Mouse (Mus musculus): ENCODE data around the gene Srrm2. TPM values are rescaled to one million over a fixed set of nuclear protein-coding genes. Genes with fewer than 3 reads are reported as not detected.

The Srrm2 gene
- 100 to 1,000 TPM; 855 to 927 TPM for total RNA-seq (2021)
- long read RNA-seq, experiment 1, partial matches to known transcripts: 8 of 22 reads
- long read RNA-seq, experiment 1, other reads (novel, unspliced or antisense): 11 of 22 reads
- long read RNA-seq, experiment 2, partial matches to known transcripts: 148 of 175 reads
- long read RNA-seq, experiment 2, other reads (novel, unspliced or antisense): 25 of 175 reads

GRCm38 (mm10) chr17:23790269-23791078, at the start of gene Srrm2:
Srrm2 (plus strand) TSS chr17:23790532.
- peak; percentile 37 to 52 for DNase-seq (ENCODE audit: low spot score in 2 of 2)

- DNase-seq (ENCODE audit: low spot score in 2 of 2): no peak
These were observed 49.7 kb upstream of the Srrm2 start, which contains the start of gene Paqr4 for GRCm38 (mm10) chr17:23740598-23741021. Paqr4 (minus strand) TSS chr17:23740867.

- DNase-seq (ENCODE audit: low spot score in 2 of 2): no peak
These were observed 48.7 kb upstream of the Srrm2 start for GRCm38 (mm10) chr17:23741359-23742209.

- DNase-seq (ENCODE audit: low spot score in 2 of 2): no peak
These were observed 48.0 kb upstream of the Srrm2 start for GRCm38 (mm10) chr17:23742210-23742793.

DNA sequence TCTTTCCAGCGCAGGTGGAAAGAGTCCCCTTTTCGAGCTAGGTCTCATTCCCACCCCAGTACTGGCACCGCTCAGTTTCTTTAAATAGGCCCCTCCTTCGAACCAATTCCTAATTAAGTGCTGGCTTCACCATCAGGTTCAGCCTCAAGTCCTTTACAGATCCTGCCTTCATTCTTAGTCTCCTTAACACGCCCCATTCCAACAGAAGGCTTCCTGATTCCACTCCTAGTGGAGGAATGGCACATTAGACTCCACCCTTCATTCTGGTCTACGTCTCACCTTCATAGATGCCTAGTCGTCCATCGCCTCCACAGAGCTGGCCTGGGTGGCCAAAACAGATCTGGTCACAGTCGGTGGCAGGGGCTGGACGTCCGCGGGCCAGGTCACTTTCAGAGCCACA, 47.4 kb upstream of the Srrm2 start:
- no peak for DNase-seq (ENCODE audit: low spot score in 2 of 2)

- no peak for DNase-seq (ENCODE audit: low spot score in 2 of 2)
These were observed 46.3 kb upstream of the Srrm2 start for GRCm38 (mm10) chr17:23744076-23744475.

DNA sequence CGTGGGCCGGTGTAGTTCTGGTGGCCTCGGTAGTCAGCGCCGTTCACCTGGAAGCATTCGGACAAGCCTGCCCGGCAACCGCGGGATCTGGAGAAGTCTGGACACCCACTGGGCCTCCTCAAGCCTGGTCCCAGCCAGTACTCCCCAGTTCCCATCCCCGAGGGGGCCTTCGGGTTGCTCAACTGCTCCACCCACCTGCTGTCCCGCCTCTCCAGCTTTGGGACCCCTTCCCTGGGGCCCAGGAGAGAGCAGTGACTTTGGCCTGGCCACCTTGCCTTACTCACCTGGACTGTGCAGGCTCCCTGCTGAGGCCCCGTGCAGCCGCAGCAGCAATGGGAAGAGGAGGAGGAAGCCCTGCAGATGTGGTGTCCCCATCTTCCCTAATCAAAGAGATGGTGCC, 45.7 kb upstream of the Srrm2 start:
- DNase-seq (ENCODE audit: low spot score in 2 of 2): no peak

DNA sequence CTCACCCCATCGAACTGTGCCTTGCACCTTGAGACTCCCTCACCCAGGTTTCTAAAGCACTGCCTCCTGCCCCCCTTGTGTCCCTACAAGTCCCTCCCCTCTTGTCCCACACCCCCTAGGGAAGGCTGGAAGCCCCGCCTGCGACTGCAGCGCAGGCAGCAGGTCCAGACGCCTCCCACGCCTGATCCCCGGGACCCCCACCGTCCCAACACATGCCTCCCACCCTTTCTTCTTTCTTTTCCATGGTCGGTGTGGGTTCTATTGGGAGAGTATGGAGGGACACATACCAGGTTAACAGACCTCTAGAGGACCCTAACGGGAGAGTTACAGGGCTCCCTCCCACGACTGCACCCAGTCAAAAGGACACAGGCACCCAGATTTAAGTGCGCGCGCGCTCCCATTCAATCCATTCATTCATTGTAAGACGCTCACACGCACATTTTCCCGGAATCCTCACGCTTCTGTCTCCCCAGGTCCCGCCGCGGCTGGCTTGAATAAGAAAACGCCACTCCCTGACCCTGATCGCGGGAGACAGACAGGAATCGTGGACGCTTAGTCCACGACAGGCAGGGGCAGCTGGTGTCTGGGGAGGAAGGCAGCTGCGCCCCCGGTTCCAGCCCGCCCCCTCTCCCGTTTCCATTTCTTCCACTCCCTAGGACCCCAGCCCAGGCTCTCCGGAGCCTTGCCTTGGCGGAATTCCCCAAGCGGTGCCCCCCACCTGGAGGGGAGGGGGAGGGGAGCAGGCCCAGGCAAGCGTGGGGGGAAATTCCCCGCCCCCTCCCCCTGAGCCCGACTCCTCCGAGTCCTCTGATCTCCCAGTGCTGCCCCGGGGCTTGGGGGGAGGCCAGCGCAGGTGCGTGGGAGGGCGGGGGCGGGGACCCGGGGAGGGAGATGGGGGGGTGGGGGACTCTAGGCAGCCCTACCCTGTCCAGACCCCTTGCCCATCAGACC, 44.8 kb upstream of the Srrm2 start, which contains the start of gene Kremen2:
TSS of gene Kremen2 (minus strand) at position 533 of the 951 bp plus-strand sequence.
- no peak for DNase-seq (ENCODE audit: low spot score in 2 of 2)

GRCm38 (mm10) chr17:23746311-23746710, 44.0 kb upstream of the Srrm2 start:
- no peak for DNase-seq (ENCODE audit: low spot score in 2 of 2)

DNA sequence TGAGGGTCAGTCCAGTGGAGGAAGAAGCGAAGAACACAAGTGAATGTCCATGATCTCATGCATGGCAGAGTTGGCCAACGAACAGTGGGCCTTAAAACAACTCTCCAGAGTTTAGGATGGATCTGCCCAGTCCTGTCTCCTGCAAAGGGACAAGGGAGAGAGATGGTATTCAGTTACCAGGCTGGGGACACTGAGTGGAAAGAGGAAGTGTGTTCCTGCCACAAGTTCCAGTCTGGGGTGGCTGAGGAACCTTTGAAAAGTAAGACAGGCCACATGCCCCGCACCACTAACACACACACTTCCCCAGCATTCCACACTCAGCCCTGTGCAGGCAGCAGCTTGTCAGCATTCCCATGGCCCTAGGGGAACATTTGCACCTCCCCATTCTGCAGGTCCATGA, 43.6 kb upstream of the Srrm2 start:
- DNase-seq (ENCODE audit: low spot score in 2 of 2): no peak

DNA sequence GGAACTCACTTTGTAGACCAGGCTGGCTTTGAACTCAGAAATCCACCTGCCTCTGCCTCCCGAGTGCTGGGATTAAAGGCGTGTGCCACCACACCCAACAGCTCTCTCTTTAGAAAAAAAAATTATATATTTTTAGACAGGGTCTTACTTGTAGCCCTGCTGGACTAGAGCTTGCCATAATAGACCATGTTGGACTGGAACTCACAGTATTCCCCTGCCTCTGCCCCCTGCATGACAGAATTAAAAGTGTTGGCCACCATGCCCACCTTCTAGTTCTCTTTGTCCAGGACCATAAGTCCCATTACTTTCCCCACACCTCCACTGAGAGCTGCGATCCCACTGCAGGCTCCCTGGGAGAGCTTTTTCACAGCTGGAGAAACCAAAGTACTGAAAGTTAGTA, 42.9 kb upstream of the Srrm2 start:
- no peak for DNase-seq (ENCODE audit: low spot score in 2 of 2)

DNA sequence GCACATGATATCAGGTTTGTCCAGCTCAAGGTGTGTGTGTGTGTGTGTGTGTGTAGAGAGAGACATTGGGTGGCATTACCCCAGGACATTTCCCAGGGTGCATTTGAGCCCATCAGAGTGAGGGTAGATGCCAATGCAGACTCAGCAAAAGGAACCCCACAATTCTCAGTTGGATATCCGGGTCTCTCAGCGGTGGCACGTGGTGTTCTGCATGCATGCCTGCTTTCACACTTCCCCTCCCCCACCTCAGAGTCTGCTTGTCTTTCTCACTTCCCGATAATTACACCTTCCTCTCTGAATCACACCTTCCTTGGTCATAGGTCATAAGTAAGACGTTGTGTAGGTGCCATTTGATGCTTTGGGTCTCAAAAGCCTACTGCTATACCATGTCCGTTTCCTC, 42.3 kb upstream of the Srrm2 start:
- no peak for DNase-seq (ENCODE audit: low spot score in 2 of 2)

DNA sequence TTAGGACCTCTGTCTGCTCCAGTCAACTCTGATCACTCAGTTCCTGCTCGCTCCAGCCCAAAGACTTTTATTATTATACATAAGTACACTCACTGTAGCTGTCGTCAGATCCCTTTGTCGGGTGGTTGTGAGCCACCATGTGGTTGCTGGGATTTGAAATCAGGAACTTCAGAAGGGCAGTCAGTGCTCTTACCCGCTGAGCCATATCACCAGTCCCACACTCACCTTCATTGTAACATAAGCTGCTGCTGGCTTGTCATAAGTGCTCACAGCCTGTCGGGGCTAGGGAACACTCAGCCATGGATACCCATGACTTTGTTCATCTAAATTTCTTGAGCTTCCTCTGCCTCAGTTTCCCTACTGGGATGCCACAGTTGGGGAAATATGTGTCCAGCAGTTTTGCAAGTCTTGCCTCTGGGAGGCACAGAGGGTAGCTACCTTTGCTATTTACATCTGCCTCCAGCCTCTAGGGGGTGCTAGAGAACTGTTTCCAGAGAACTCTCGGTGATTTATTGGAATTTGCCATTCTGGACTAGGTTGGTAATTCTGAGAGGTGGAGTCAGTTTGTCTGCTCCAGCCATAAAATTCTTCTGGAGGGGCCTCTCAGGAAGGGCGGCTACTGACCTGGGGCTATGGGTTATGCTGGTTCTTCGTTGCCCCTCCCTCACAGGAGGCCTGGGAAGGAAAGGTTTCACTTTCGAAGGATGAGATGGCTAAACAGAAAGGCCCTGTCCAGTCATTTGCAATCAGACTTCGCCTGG, 41.5 kb upstream of the Srrm2 start:
- DNase-seq (ENCODE audit: low spot score in 2 of 2): peak in 1 of 2 experiments; percentile 49

DNA sequence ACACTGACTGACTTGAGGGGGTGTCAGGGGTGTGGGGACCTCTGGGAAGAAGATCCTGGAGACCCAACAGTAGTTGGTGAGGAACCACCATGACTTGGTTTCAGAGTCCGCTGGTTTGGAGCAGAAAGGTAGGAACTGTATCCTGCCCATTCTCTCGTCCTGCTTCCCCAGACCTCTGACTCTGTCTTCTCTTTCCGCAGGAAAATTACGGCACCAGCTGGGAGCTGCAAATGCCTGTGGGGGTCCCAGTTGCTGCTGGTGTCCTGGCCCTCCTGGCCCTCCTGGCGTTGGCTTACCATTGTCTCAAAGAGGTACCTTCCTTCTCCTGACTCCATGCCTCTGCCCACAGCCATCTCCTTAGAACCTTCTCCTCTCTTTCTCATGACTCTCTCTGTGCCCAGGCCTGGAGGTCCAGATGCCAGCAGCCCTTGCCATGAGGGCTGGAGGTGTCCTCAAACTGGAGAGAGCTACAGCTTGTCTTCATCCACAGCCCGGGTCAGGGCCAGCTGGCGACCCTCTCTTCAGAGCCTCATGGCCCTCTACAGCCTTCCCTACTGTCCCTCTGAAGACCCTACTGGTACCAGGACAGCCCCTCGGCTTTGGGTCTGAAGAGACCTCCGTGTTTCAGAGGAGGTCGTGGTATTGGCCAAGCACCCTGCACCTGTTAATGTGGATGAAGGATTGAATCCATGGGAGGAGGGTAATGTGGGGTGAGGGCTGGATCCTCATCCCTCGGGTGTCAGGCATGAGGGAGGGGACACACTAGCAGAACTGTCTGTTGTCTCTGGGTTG, 40.7 kb upstream of the Srrm2 start:
- no peak for DNase-seq (ENCODE audit: low spot score in 2 of 2)

DNA sequence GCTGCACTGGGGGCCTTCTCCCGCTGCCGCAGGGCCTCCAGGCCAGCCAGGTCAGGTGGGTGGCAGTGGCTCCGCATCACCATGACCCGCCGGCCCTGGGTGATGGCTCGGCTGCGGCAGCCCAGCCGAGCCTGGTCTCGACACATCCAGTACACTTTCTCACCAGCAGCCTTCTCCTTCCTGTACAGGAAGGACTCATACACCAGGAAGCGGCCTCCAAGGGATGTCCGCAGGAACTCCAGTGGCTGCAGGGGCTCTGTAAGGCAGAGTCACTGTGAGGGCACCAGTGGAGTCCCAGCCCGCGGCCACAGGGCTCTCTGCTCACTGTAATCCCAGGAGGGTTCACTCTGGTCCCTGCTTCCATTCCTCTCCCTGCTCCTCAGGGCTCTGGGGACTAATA, 34.6 kb upstream of the Srrm2 start:
- DNase-seq (ENCODE audit: low spot score in 2 of 2): no peak

DNA sequence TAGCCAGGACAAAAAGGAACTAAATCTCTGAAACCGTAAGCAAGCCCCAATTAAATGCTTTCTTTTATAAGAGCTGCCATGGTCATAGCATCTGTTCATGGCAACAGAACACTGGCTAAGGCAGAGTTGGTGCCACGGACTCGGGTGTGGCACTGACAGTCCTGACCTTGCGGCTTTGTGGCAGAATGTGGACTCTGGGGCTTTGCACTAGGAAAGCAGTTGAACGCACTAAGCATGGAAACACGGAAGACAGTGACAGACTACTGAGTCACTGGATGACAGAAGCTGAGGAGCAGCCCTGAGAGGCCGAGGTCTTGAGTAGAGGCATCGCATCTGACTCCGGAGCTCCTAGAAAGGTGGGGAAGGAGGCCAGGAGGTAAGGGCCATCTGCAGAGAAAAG, 32.8 kb upstream of the Srrm2 start:
- DNase-seq (ENCODE audit: low spot score in 2 of 2): no peak

- DNase-seq (ENCODE audit: low spot score in 2 of 2): no peak
These were observed 31.5 kb upstream of the Srrm2 start for GRCm38 (mm10) chr17:23758801-23759200.

DNA sequence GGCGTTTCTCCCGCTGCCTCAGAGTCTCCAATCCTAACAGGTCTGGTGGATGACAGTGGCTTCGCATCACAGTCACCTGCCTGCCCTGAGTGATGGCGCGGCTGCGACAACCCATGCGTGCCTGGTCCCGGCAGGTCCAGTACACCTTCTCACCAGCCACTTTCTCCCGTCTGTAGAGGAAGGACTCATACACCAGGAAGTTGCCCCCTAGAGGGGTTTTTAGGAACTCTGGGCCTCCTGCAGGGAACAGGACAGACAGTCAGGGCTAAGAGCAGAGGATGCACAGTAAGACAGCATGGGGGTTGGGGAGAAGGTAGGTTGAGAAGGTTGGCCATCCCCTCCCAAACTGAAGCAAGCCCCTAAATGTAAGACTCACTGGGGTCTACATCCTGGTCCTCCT, 30.1 kb upstream of the Srrm2 start:
- DNase-seq (ENCODE audit: low spot score in 2 of 2): no peak

DNA sequence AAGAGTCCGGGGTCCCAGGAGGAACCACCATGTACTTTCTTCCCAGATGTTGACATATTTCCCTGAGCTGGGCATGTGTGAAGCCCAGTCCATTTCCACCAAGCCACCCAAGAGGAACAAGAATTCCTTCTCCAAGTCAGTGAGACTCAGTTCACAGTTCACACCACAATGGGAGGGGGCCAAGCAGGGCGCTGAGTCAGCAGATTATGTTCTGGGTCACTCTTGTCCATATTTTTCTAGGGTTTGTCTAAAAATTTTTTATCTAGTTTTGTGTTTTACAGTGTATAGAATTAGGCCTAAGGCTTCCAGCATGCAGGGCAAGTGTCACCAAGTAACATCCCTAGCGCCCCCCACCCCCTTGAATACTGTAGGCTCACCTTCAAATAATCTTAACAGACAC, 29.2 kb upstream of the Srrm2 start:
- DNase-seq (ENCODE audit: low spot score in 2 of 2): no peak
